Mouse (Mus musculus) left cerebral cortex, postnatal 36 days (tissue): ENCODE measurements around the gene Prdm5. TPM values are rescaled to one million over a fixed set of nuclear protein-coding genes. Genes with fewer than 3 reads are reported as not detected.

ENCODE experiments used
- DNase-seq, 2 experiments: peaks; one replicate each; pipeline ENCODE4 v3.0.0; 2021 to 2022; ENCODE audit warnings: low spot score in 2 of 2, mixed read lengths in 1 of 2
- intact Hi-C: fragments of 180-260 bp; cut with DNase I; formaldehyde crosslinking; loops from one replicate; pipeline ENCODE4 v1.15.1; 2025
- total RNA-seq, 2 experiments: library from RNA; stranded (reverse); gene quantifications; 2 replicates each; pipeline ENCODE4 v1.2.3; 2021

The Prdm5 gene
- total RNA-seq, 2 experiments from 2014 or later: 3.9 to 4.8 TPM

- intact Hi-C loops: no loop called here
- DNase-seq: no peak
Measured at GRCm38 (mm10) chr6:65921703-65922102, 142.9 kb downstream of the Prdm5 start.

GRCm38 (mm10) chr6:65923501-65924084 is 144.8 kb downstream of the Prdm5 start:
- no peak for DNase-seq
- intact Hi-C loops: no loop called here

GRCm38 (mm10) chr6:65925737-65926333 is 147.0 kb downstream of the Prdm5 start:
- intact Hi-C loops: no loop called here
- DNase-seq: no peak

GRCm38 (mm10) chr6:65930523-65930922 is 151.7 kb downstream of the Prdm5 start:
- intact Hi-C loops: no loop called here
- DNase-seq: no peak

GRCm38 (mm10) chr6:65932776-65933175 is 154.0 kb downstream of the Prdm5 start:
- no peak for DNase-seq
- intact Hi-C loops: no loop called here

GRCm38 (mm10) chr6:65933177-65933576 is 154.4 kb downstream of the Prdm5 start:
- no peak for DNase-seq
- intact Hi-C loops: no loop called here

- intact Hi-C loops: no loop called here
- no peak for DNase-seq
Measured at GRCm38 (mm10) chr6:65935566-65936281, 156.9 kb downstream of the Prdm5 start.

- intact Hi-C loops: no loop called here
- DNase-seq: no peak
Measured at GRCm38 (mm10) chr6:65950492-65950891, 171.7 kb downstream of the Prdm5 start.

GRCm38 (mm10) chr6:65952309-65952708 is 173.5 kb downstream of the Prdm5 start, which contains the start of gene 4930544G11Rik:
4930544G11Rik (plus strand) TSS chr6:65952609.
- intact Hi-C loops: no loop called here
- DNase-seq: no peak

GRCm38 (mm10) chr6:65969386-65970111 is 190.8 kb downstream of the Prdm5 start:
- DNase-seq: no peak
- intact Hi-C loops: no loop called here

GRCm38 (mm10) chr6:65970410-65970809 is 191.6 kb downstream of the Prdm5 start:
- intact Hi-C loops: no loop called here
- no peak for DNase-seq

Other genes with a start within 250 kb of the Prdm5 start
- gene Ndnf, start 107.4 kb upstream of the Prdm5 start, total RNA-seq: 10 to 100 TPM in 1 of 2 experiments, 1 to 10 TPM in 1; 9.2 to 13.1 TPM
- not detected for gene 4930544G11Rik, start 173.6 kb downstream of the Prdm5 start, total RNA-seq